Mouse (Mus musculus): ENCODE data around the gene Aldh4a1. TPM values are rescaled to one million over a fixed set of nuclear protein-coding genes. Genes with fewer than 3 reads are reported as not detected.

The Aldh4a1 gene
- total RNA-seq, 2 experiments from 2014 or later, result 58.2 to 75.6 TPM

DNA sequence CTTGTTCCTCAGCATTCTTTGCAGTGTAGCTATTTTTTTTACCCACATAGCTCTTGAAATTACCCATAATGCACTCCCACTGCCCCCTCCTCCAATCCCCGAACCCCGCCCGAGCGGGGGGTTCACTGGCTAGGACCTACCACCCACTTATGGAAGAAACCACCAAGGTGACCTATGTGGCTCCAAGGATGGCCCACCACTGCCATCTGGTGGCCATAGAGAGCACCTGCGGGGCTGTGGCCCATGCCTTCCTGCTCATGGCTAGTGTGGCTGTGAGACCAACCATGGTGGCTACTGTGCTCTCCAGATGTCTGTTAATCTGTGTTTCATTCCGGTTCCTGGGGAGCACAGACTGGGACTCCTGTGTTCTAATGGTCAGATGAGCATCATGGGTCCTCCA, 47.2 kb downstream of the Aldh4a1 start:
- H3K4me3 ChIP-seq, result no peak overlapping the region
- TF ChIP-seq CTCF (IDR thresholded peaks at IDR 0.05), result peak; percentile 94
- DNase-seq, result peak; percentile 63
- intact Hi-C loops (cut with DNase I), result loop anchor here (1.0 kb wide), 1 partner anchor 26 kb away; no protein-coding TSS in a partner anchor
- no peak overlapping the region for H3K27ac ChIP-seq

DNA sequence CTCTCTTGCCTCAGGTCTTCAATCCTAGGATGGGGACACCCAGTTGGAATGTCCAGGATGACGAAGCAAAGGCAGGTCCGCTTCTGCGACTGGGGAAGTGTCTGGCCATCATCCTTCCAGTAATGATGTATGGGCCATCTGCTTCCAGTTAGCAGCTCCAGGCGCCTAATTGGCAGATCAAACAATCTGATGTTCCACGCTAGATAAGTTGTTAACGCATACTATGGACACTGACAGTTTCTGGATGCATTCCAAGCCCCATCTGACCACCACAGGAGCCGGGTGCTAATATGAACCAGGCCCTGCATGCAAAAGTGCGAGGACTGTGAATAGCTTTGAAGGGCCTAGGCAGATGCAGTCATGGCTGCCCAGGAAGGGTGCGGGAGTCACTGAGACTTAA, 53.0 kb downstream of the Aldh4a1 start:
- intact Hi-C loops (cut with DNase I), result no loop called here
- no peak for DNase-seq
- TF ChIP-seq CTCF (IDR thresholded peaks at IDR 0.05), result no peak
- H3K4me3 ChIP-seq, result no peak overlapping the region
- H3K27ac ChIP-seq, result no peak overlapping the region

DNA sequence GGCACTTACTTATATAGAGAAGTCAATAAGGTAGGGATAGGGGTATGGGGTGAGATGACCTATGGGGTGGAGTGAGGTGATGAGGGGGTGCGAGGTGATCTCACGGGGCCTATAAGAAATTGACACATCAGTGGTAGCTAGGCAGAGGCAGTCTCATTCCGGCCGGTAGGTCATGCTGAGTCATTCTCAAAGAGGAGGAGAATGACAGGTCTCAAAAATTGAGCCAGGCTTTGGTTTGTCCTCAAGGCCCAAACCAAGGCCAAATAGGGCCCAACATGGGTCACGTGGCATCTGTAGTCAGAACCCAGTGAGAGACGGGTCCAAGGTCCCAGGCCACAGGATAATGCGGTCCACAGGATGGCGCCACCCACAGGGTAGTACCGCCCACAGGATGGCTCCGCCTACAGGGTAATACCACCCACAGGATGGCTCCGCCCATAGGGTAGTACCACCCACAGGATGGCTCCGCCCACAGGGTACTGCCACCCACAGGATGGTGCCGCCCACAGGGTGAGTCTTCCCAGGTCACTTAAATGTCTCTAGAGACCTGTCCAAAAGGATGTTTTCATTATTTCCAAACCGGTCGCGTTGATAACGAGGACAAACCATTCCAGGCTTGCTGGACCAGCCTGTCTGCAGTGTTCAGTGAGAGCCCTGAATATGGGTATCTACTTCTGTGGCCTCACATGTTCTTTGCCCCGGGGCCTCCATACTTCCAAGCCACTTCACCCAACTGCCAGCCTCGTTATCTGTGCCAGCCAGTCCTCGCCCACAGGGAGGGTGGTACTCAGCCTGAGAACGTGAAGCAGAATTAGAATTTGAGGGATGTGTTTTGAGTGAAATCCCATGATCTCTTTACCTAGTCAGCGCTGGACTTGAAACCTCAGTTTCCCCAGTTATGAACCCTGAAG, 61.3 kb downstream of the Aldh4a1 start:
- intact Hi-C loops (cut with DNase I), result loop anchor here (1.0 kb wide), 1 partner anchor 174 kb away; no protein-coding TSS in a partner anchor
- no peak overlapping the region for H3K4me3 ChIP-seq
- no peak for TF ChIP-seq CTCF (IDR thresholded peaks at IDR 0.05)
- no peak overlapping the region for H3K27ac ChIP-seq
- DNase-seq, result no peak

DNA sequence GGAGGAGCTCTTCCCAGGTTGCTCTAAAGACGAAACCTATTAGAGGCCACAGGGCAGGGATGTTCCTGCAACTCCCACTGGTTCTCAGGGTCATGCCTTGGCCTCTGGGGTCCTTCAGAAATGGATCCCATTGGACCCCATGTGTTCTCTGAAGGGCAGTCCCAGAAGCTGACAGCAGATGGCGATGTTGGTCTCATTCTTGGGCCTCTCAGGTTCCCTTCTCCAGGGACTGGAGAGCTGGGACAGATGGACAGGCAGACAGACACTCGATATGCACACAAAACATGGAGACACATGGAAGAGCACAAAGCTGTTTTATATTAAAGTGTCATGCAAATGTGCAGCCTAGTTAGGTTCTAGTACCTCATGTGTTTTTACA, 62.0 kb downstream of the Aldh4a1 start:
- TF ChIP-seq CTCF (IDR thresholded peaks at IDR 0.05), result peak; percentile 88
- Histone ChIP-seq H3K4me3 (no peak overlapping the region), H3K27ac (no peak overlapping the region)
- DNase-seq, result peak; percentile 72
- intact Hi-C loops (cut with DNase I), result loop anchor here (1.0 kb wide), 1 partner anchor 174 kb away; no protein-coding TSS in a partner anchor

DNA sequence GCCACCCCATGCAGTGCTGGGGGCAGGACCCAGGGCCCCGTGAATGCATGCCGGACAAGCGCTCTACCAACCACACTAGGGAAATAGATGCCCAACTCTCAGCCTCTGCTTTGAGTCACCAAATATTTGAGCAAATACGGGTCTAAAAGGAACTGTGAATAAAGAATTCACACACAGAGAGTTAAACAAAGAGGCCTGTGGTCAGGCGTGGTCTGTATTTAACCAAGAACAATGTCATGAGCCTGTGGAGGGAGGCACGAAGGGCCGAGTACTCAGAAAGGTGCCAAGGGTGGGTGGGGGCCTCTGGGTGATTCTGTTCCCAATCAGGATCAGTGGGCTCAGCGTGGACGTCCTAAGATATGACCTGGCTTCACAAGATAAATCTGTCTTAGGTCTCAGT, 65.4 kb downstream of the Aldh4a1 start:
- no peak for DNase-seq
- no peak overlapping the region for H3K4me3 ChIP-seq
- no peak for TF ChIP-seq CTCF (IDR thresholded peaks at IDR 0.05)
- intact Hi-C loops (cut with DNase I), result no loop called here
- no peak overlapping the region for H3K27ac ChIP-seq

DNA sequence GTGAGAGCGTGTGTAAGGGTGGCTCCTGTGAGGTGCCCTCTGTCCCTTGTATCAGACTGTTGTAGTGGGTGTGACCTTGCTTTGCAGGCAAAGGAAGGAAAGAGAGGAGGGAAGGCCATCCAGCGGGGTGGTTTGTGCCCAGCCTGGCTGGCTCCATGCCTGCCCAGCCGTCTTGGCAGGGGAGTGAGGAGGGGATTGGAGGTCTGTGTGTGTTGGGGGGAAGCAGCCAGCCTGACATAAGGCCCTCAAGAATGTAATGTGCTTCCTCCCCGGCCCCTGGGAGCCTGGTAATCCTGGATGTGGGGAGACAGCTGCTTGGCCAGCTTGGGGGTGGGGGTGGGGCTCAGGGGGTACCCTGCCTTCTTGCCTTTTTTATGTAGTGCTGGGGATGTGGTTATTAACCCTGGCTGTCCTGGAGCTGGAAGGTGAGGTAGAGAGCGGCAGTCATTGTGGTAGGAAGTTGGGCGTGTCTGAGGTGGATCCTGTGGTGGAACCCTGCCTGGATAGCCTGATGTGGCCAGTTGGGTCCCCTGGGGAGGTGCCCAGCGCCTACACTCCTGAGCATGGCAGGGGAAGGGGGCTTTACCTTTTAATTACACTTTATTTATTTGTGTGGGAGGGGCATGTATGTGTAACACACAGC, 67.1 kb downstream of the Aldh4a1 start:
- peak; percentile 32 for DNase-seq
- Histone ChIP-seq H3K4me3 (no peak overlapping the region), H3K27ac (no peak overlapping the region)
- no peak for TF ChIP-seq CTCF (IDR thresholded peaks at IDR 0.05)
- intact Hi-C loops (cut with DNase I), result no loop called here

DNA sequence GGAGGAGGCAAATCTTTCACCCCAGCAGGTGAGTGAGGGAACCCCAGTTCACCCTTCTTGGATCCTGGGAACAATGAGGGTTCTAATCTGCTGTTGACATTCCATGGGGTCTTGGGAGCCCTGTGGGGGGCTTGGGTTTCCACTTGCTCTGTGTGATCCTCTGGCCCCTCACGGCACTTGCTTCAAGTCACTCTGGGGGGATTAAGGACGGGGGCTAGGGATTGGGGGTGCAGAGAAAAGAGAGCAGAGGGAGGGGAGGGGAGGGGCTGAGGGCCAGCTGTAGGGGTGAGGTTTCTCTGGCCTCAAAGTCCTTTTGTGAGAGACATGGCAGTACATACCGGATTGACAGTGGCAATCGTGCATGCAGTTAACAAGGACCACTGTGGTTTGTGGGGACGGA, 70.6 kb downstream of the Aldh4a1 start:
- Histone ChIP-seq H3K4me3 (no peak overlapping the region), H3K27ac (no peak overlapping the region)
- no peak for DNase-seq
- TF ChIP-seq CTCF (IDR thresholded peaks at IDR 0.05), result no peak
- intact Hi-C loops (cut with DNase I), result no loop called here

DNA sequence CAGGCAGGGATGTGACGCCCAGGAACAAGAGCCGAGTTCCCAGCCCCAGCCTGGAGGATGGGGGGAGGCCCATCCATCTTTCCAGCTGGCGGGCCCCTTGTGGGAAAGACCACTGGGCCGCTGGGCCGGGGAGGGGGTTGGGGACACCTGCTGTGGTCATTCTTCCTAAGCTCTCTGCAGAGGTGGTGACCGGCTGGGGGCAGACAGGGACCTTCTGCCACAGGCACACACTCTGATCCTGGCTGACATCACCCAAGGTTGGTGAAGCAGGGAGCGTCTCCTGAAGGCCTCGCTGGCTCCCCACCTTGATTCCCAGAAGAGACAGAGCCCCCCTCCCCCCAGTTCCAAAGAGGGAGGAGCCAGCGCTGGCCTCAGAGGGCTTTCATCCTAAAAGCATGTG, 75.1 kb downstream of the Aldh4a1 start:
- peak; percentile 43 for DNase-seq
- intact Hi-C loops (cut with DNase I), result no loop called here

DNA sequence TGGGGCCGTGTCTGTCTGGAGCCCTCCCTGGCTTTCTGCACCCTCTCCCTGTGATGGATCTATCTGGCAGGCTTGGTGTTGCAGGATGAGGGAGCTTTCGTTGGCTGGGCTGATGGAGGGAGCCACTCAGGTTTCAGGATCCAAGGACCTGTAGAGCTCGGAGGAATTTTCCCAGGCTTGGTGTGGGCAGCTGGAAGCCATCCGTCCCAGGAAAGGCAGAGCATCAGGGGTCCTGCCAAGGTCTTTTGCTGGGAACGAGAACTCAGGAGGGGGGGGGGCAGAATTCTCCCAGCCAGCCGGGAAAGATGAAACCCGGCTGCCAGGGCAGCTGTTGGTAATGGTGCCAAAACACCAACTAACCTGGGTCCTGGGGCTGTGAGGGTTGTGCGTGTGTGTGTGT, 75.9 kb downstream of the Aldh4a1 start:
- Histone ChIP-seq H3K4me3 (no peak overlapping the region), H3K27ac (no peak overlapping the region)
- no peak for TF ChIP-seq CTCF (IDR thresholded peaks at IDR 0.05)
- intact Hi-C loops (cut with DNase I), result no loop called here
- DNase-seq, result peak; percentile 30

More for the DNA sequence above, 75.1 kb downstream of the Aldh4a1 start:
- Histone ChIP-seq H3K4me3 (no peak overlapping the region), H3K27ac (no peak overlapping the region)
- TF ChIP-seq CTCF (IDR thresholded peaks at IDR 0.05), result no peak

Small RNA genes lying within 50 kb of the gene (microRNA-seq; reads per million reads assigned to microRNA genes)
- gene Gm25571, result not detected
- gene Mir7020, result not detected

Other genes with a start within 250 kb of the Aldh4a1 start
- 1 to 10 TPM; 2.1 to 2.5 TPM for gene Iffo2, start 92.3 kb upstream of the Aldh4a1 start, total RNA-seq (2021)
- not detected for gene Gm21969, start 19.7 kb upstream of the Aldh4a1 start, total RNA-seq (2021)
- gene Tas1r2, start 30.7 kb downstream of the Aldh4a1 start, total RNA-seq (2021), result not detected
- gene Pax7, start 210.7 kb downstream of the Aldh4a1 start, total RNA-seq (2021), result 1 to 10 TPM; 1.8 to 1.9 TPM

All from gastrocnemius, adult 2 months (tissue).